Mouse (Mus musculus): Measurements from ENCODE around the gene Metrnl.
A peak's percentile ranks its signal among the peaks of the same experiment; 100 is the strongest.

The Metrnl gene

GRCm38 (mm10) chr11:121686091-121686490 lies 15.3 kb upstream of the Metrnl start:
- DNase-seq (ENCODE audit: low spot score), result no peak

GRCm38 (mm10) chr11:121686674-121687073 lies 14.7 kb upstream of the Metrnl start:
- DNase-seq (ENCODE audit: low spot score), result no peak

- DNase-seq (ENCODE audit: low spot score), result no peak
Observed at GRCm38 (mm10) chr11:121688024-121688423, 13.3 kb upstream of the Metrnl start.

- no peak for DNase-seq (ENCODE audit: low spot score)
Observed at GRCm38 (mm10) chr11:121695304-121696064, 5.9 kb upstream of the Metrnl start.

- no peak for DNase-seq (ENCODE audit: low spot score)
Observed at GRCm38 (mm10) chr11:121697271-121697670, 4.1 kb upstream of the Metrnl start.

- DNase-seq (ENCODE audit: low spot score), result no peak
Observed at GRCm38 (mm10) chr11:121698381-121698955, 2.9 kb upstream of the Metrnl start.

GRCm38 (mm10) chr11:121702111-121702894 lies 959 bp downstream of the Metrnl start:
- peak; percentile 73 for DNase-seq (ENCODE audit: low spot score)

GRCm38 (mm10) chr11:121702895-121703618 lies 1.7 kb downstream of the Metrnl start:
- peak; percentile 29 for DNase-seq (ENCODE audit: low spot score)

GRCm38 (mm10) chr11:121703619-121704215 lies 2.4 kb downstream of the Metrnl start:
- DNase-seq (ENCODE audit: low spot score), result no peak

- DNase-seq (ENCODE audit: low spot score), result no peak
Observed at GRCm38 (mm10) chr11:121706521-121707005, 5.2 kb downstream of the Metrnl start.

- DNase-seq (ENCODE audit: low spot score), result no peak
Observed at GRCm38 (mm10) chr11:121709278-121709677, 7.9 kb downstream of the Metrnl start.

- no peak for DNase-seq (ENCODE audit: low spot score)
Observed at GRCm38 (mm10) chr11:121710245-121710644, 8.9 kb downstream of the Metrnl start.

- DNase-seq (ENCODE audit: low spot score), result no peak
Observed at GRCm38 (mm10) chr11:121712987-121713386, 11.6 kb downstream of the Metrnl start.

- no peak for DNase-seq (ENCODE audit: low spot score)
Observed at GRCm38 (mm10) chr11:121713569-121713968, 12.2 kb downstream of the Metrnl start.

- no peak for DNase-seq (ENCODE audit: low spot score)
Observed at GRCm38 (mm10) chr11:121714745-121715485, 13.6 kb downstream of the Metrnl start.

- no peak for DNase-seq (ENCODE audit: low spot score)
Observed at GRCm38 (mm10) chr11:121717724-121718123, 16.4 kb downstream of the Metrnl start.

- no peak for DNase-seq (ENCODE audit: low spot score)
Observed at GRCm38 (mm10) chr11:121720752-121721151, 19.4 kb downstream of the Metrnl start.

GRCm38 (mm10) chr11:121722434-121722833 lies 21.1 kb downstream of the Metrnl start:
- DNase-seq (ENCODE audit: low spot score), result no peak

GRCm38 (mm10) chr11:121726625-121727024 lies 25.3 kb downstream of the Metrnl start:
- DNase-seq (ENCODE audit: low spot score), result no peak

- no peak for DNase-seq (ENCODE audit: low spot score)
Observed at GRCm38 (mm10) chr11:121734184-121734583, 32.8 kb downstream of the Metrnl start.

- no peak for DNase-seq (ENCODE audit: low spot score)
Observed at GRCm38 (mm10) chr11:121734892-121735291, 33.5 kb downstream of the Metrnl start.

Data from left cerebral cortex, adult 11 months (tissue).